Mouse (Mus musculus) urinary bladder, adult 2 months (tissue): Measurements from ENCODE around the gene Ak5. TPM values are rescaled to one million over a fixed set of nuclear protein-coding genes. Genes with fewer than 3 reads are reported as not detected.

Experiments used
- DNase-seq: peaks from one replicate; pipeline ENCODE4 v3.0.0; 2022; ENCODE audit warnings: low spot score
- polyA plus RNA-seq: library from polyadenylated mRNA; depleted of rRNA; stranded (reverse); fragments of >200 nt; gene quantifications from 2 replicates; pipeline ENCODE4 v1.2.3, GENCODE M21; 2012

Gene Ak5
- polyA plus RNA-seq, 1 experiment: 0.92 TPM

DNA sequence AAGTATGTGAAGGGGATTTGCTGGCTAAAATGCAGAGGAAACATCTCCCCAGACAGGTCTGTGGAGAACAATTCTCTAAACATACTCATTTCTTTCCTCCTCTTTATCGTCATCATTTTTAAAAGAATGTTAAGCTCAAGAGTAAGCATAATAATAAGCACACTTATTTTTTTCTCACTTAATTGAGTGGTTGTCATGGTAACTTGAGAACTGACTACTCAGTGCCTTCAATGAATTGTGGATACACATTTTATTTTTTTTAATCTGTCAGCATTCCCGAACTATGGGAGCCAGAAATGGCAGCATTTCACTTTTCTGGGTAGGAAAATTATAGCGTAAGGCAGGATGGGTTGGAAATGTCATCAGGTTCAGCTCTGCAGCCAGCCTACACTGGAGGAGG lies 151.6 kb downstream of the Ak5 start:
- no peak for DNase-seq

DNA sequence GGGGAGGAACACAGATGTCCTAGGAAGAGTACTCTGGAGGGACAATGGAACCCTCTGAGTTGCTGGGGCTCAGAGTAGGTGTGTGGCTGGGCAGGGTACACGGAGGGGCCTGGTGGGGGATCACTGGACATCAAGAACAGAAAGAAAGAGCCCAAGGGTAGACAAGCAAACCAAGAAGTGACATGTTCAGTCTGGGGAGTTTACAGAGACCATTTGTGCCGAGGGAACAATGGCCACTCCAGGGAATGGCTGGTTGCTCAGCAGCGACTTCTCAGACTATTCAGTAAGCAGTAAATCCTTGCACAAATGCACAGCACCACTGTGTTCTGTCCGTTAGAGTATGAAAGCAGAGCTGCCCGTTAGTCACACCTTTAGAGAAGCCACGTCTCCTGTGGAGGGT lies 152.2 kb downstream of the Ak5 start:
- DNase-seq: no peak

DNA sequence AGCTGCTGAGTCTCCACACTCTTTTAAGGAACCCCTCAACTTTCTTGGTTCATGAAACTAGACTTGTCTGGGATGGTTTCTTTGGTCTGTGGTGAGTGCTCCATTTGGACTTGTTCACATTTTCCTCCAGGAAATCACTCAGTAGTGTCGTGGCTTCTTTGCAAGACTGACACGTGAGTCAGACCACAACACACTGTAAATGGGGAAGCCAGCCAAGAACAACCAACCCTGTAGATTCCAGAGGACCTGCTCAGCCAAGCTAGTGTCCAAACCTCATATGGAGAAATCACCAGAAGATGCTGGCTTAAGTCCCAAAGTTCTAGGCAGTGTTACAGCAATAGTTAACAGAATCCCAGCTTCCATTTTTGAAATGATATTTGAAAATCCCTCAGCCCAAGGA lies 155.6 kb downstream of the Ak5 start:
- no peak for DNase-seq

DNA sequence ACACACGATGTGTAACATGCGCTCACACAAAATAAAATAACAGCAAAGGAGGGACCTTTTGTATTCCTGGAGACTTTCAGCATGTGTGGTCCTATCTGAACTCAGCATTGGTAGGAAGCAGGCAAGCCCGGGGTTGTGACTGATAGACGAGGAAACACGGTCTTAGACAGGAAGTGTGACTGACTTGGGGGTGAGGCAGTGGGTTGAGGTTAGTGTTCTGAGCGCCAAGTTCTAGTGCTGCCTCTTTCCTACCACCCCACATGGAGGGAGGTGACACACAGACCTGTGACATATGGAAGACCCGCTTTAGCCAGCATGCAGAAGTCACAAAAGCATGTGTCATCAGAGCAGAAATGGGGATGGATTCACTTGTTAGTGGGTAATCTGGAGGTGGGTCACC lies 158.9 kb downstream of the Ak5 start:
- DNase-seq: no peak

DNA sequence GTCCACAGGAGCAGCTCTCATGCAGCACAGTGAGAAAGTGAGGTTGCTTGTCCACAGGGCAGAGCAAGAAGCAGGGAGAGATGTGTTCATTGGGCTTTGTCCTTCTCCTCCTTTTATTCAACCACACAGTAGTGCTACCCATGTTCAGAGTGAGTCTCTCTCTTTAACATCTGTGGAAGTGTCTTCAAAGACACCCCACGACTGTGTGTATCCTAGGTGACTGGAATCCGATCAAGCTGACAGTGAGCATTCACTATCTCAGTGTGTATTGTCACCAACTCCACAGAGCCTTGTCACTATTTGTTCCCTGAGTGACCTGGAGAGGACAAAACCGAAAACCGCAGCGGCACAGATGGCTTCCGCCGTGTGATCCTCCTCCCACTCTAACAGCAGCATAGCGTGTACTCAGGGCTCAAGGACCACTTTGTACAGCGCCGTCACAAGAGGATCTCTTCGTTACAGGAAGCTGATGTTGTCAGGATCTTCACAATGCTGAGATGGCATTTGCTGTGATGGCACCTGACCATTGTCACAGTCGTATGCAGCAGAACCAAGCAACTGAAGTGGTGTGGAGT lies 159.7 kb downstream of the Ak5 start:
- no peak for DNase-seq

DNA sequence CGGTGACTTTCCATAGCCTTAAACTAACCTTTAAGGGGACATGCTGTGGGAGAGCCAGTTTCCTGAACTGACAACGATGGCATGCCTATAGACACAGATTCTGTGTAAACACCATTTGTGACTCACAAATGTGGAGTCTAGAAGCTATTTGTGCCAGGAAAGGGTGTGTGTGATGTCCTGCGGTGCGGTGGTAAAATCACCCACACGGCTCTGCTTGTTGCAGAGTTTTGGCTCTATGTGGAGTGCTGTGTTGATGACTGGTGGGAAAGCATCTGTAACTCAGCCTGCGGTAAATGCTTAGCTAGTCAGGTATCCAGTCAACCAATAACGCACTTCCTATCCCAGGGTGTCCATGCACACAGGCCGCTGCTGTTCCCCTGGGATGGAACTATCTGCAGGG lies 160.3 kb downstream of the Ak5 start:
- no peak for DNase-seq

DNA sequence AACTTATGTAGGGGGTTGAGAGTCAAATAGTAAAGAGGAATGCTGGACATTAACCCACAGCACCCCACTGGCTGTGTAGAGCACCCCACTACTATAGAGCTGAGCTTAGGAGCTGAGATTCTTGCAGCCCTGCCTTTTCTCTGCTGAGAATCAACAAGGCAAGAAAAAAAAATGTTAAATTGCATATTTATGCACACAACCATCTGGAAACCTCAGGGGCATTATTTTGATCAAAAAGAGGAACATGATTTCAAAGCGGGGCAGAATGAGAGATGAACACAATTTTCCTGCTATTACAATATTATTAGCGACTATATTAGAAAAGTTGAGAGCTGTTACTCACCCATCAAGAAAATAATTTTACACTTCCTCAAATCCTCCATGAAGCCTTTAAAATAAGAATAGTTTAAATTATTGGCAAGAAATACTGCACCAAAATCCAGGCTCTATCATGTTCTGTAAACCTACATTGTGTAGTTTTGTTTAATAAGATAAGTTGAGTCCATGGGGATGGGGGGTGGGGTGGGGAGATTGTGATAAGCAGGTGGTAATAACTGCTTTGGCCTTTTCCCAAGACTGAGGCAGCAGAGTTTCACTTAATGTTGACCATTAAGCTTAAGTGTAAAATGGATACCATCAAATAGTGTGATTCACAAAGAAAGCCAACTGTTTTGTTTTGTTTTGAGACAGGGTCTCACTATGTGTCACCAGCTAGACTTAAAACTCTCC lies 169.0 kb downstream of the Ak5 start:
- no peak for DNase-seq

DNA sequence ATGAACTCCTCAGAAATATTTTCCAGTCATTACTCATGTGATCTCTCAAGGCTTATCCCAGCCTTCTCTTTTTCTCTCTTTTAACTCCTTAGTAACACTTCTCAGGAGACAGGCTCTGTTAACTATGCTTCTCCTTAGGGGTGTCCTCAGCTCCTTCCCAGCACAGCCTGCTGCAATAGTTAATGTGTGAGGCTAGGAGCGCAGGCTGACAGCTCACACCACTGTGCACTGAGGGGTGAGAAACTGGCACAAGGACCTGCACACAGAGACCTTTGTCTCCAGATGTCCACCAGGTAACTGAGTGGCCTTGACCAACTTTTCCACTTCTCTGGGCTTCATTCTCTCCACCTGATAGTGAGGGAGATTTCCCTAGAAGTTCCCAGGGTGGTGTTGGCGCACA lies 170.3 kb downstream of the Ak5 start:
- DNase-seq: no peak

DNA sequence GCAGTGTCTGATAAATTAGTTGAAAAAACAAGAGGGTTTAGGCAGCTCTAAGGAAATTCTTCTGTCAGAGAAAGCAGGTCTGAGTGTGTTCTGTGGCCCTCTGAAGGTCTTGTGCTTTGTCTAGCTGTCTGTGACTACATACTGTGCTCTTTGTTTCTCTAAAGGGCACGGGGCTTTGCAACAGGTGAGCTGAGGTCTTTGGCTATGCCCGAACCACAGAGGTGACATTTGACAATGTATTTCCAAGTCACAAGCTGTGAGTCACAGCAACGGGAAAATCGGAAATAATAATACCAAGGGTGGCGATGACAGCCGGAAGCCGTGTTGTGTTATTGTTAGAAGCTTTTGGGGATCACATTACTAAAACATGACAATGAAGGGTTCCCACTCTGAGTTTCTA lies 171.1 kb downstream of the Ak5 start:
- no peak for DNase-seq

DNA sequence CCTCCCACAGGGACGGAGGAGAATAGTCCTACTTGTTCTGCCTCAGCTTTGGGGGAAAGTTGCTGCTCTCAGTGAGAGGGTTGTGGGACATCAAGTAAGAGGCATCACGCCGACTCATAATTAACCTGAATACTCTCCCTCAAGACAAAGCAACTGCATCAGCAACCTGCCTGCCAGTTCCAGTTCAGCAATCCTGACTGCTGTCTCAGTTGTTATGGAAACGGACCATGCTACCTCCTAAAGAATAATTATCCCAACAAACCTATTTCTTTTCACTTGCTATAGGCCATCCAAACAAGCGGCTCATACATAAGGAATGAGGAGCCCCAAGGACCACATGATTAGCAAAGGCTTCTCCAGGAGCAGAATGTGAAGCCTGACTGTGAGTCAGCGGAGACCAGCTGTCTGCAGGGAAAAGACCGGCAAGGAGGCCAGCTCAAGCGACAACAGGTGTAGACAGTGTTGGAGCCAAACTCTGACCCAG lies 172.7 kb downstream of the Ak5 start:
- no peak for DNase-seq

DNA sequence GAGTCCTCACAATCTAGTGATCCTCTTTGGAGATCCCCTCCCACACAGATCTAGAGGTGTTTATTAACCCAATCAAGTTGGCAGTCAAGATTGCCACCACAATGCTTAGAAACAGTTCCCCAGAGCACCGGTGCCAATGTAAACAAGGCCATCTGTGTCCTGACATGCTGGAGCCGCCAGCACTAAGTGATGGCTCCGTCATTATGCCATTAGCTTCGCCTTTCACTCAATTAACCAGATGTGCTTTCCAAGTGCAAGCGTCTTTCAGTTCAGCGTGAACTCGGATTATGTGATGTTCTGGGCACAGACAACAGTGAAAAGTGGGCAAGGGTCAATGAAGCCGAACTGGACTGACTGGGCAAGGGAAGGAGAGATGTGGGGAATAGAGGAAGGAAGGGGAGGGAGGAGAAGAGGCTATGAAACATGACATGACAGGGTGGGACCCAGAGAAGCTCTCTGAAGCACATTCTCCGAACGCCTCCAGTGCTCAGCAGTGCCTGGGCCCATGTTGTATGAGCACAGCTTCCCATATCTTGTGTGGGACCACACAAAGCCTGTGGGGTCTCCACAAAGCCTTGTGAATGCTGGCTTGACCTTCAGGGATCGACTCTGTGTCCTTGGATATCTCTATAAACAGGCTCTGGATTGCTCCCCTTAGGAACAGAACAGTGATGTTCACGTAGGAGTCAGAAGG lies 173.3 kb downstream of the Ak5 start:
- DNase-seq: no peak

DNA sequence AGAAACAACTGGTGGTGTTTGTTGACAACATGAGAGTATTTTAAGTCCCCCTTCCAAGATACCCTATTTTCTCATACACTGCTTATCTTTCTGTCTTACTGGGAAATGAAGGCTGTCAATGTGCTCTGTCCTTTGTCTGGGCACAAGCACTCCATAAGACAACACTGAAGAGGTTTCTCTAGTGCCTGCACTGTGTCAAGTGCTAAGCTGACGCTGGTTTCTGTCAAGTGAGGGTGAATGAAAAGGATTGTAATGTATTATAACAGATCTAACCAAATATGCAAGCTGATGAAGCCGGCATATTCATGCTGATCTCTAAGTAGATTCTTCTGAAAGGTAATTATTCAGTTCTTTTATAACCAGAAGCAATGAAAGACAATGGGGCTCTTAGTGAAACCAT lies 174.3 kb downstream of the Ak5 start:
- no peak for DNase-seq

DNA sequence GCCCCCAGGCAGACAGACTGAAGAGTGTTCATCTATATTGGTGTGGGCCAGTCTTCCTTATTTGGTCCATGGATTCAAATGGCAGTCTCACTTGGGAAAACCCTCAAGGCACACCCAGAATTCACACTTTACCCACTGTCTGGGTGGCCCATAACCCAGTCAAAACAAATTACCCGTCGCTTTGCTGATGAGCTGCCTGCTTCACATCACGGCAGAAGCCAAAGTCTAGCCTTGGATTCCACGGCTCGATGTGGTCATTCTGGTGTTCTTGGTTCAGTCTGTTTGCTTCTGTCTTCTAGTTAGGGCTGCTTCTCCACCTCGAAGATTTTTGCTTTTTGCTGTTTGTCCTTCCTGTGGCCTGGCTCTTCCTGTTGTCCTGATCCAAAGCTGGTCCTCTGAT lies 175.9 kb downstream of the Ak5 start:
- no peak for DNase-seq

DNA sequence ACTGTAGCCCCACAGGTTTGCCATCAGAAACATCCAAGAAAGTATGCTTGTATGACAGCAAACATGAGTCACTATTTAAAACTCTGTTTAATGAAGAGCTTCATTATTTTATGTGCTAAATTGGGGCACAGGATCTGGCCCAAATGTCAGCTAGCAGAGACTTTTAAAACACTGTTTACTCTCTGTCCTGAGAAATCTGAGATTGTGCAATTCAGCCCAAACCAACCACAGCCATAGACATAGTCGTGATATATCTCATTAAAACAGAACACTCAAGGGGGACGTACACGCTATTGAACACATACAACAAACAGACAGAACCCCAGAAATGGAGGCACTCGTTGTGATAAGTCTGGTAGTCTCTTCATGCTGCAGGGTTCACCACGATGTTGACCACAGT lies 177.7 kb downstream of the Ak5 start:
- no peak for DNase-seq

DNA sequence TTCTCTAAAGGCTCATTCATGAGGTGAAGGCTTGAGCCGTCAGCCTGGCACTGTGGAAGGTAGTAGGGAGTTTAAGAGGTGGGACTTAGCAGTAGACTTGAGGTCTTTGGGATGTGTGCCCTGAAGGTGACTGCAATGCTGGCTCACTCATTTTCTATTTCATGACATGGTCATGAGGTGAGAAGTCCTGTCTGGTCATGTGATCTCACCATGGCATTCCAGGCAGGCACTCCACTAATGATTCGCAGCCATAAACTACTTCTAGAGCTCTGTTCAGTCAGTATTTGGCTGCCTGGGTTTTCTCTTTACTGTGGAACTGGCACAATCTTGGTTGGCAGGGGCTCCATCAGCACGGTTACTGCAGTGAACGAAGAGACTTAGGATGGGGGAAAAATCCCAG lies 179.2 kb downstream of the Ak5 start:
- DNase-seq: no peak

DNA sequence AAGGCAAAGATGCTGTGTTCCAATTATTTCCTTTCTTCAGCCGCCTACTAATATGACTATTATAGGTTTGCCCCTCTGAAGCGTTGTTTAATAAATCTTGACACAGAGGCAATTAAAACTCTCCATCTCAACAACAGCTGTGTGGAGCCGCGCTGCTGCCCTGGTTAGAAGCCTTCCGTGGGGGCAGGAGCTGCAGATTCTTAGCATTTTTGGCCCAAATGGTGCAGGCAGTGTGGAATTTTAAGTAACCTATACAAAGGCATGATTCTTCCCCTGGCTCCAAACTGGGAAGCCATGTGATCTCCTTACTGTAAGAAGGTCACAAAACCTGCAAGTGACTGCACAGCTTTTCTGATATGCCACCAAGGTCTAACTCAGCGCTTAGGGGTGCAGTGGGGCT lies 184.0 kb downstream of the Ak5 start:
- peak; percentile 17 for DNase-seq

DNA sequence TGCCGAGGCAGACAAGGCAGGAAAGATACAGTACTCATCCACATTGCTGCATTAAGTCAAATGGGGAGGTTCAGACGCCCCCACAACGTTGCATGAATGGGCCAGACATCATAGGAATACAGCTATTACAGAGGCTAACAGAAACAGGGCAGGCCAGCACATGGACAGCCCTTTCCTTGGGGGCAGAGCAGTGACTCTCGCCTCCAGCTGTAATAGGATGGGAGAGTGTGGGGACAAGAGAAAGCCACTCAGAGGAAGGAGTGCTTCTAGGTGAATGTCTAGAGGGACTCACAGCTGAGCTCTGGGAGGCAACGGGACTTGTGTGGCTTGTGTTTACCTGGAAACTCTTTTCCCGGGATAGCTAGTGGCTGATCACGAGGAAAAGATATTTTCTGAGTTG lies 184.4 kb downstream of the Ak5 start:
- no peak for DNase-seq

DNA sequence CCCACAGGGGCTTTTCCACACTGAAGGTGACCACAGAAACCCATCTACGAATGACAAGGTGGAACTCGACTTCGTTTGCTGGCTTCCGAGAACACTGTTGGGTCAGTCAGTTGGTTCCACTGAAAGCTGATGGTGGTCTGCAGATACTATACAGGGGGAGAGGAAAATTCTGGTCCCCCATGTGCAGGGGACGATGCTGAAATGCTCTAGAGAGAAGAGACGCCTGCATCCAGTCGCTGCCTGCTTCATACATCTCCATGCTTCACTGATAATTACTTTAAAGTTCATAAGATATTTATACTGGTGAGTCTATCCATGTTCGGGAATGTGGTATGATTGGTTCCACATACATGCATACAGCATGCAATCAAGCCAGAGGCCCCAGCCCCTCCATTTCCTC lies 186.0 kb downstream of the Ak5 start:
- no peak for DNase-seq

DNA sequence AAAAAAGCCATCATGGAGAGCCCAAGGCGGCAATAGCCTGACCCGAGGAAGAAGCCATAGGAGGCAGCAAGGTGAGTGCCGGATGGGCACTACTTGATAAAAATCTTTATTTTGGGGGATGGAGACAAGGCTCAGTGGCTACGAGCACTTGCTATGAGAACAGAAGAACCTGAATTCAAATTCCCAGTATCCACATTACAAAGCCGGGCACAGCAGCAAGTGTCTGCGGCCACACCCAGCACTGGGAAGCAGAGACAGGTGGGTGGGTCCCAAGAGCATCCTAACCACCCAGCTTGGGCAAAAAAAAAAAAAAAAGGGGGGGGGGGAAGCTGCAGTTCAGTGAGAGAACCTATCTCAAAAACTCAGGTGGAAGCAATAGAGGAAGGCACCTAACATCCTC lies 187.8 kb downstream of the Ak5 start:
- no peak for DNase-seq

DNA sequence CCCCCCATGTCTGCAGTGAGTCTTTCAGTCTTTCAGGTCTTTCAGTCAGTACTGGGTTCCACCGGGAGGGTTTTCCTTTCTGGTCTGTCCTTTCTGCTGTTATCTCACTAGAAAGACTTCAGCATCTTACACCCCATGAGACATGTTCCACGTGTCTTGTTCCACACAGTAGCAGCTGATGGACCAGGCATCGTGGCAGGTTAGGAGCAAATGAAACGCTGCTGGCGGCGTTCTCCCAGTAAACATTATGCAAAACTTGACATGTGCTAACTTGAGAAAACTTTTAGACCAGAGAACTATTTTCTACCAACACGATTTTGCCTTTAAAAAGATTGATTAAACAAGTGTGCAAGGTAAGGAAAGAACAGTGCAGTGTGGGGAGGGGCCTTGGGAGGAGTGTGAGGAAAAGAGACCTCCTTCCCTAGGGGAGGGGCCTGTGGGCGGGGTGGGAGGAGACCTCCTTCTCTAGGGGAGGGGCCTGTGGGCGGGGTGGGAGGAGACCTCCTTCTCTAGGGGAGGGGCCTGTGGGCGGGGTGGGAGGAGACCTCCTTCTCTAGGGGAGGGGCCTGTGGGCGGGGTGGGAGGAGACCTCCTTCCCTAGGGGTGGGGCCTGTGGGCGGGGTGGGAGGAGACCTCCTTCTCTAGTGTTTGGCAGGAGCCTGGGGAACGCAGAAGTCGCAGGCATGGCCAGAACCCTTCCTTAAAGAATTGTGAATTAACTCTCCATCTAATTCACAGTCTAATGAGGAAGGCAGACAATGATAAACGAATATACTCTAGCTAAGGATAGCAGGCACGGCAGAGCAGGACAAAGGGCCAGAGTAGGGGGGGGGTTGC lies 189.3 kb downstream of the Ak5 start:
- no peak for DNase-seq

DNA sequence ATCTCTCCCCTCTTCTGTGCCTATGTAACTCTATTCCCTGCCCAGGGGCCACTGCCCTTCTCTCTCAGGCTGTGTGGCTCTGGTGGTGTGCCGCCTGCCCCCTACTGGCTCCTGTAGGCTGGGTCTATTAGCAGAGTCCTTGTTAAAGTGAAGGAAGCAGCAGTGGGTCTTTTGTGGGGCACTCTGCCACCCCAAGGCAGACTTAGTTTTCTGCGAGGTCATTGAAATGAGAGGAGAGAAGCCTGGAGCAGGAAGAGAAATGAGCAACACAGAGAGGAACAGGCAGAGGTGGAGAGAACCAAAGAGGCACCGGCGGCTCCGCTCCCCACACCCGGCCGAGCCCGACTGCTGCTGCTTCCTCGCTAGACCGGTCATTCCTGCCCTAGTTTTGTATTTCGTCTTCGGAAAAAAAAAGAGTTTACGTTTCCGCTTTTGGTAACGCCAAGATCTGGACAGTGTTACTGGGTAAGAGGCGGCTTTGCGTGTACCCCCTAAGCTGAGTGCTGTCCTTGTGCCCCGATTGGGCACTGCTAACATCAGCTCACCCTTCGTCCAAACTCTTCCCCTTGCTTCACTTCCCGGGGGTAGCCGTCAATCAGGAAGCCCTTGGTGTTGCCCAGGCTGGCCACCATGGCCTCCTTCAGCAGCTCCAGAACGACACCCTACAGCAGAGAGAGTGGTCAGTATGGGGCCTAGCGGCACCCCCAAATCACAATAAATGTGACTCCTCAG lies 190.2 kb downstream of the Ak5 start:
- peak; percentile 61 for DNase-seq

DNA sequence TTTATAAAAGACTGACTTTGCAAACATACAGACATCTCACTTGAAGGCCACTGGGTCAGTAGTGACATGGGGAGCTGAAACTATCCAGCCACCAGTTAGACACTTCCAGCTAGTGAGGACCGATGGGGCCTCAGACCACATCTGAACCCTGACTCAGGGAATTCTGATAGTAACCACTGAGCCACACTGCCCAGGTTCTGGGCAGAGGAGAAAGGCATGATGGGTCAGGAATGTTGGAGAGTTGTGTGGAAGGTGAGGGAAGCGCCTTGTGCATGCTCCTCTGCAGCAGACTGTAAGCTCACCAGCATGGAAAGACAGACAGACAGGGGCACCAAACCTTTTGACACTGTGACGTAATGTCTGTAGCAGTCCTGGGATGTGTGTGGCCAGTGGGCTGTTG lies 192.3 kb downstream of the Ak5 start:
- DNase-seq: no peak
